Mouse (Mus musculus) G1E (cell line): ENCODE data around the gene Lenep.

Source experiments
- CTCF ChIP-seq: IDR thresholded peaks from 2 replicates; pipeline ENCODE4 v1.5.1; 2012; ENCODE audit warnings: low read depth, low read length, inconsistent platforms, mixed read lengths
- GATA1 ChIP-seq: IDR thresholded peaks from 2 replicates; pipeline ENCODE4 v1.6.1; 2012; ENCODE audit warnings: borderline replicate concordance, low read length, inconsistent platforms, mixed read lengths
- TAL1 ChIP-seq: conservative IDR thresholded peaks from 2 replicates; pipeline ENCODE4 v1.6.1; 2012; ENCODE audit warnings: low read depth, low read length, inconsistent platforms, mixed read lengths

DNA sequence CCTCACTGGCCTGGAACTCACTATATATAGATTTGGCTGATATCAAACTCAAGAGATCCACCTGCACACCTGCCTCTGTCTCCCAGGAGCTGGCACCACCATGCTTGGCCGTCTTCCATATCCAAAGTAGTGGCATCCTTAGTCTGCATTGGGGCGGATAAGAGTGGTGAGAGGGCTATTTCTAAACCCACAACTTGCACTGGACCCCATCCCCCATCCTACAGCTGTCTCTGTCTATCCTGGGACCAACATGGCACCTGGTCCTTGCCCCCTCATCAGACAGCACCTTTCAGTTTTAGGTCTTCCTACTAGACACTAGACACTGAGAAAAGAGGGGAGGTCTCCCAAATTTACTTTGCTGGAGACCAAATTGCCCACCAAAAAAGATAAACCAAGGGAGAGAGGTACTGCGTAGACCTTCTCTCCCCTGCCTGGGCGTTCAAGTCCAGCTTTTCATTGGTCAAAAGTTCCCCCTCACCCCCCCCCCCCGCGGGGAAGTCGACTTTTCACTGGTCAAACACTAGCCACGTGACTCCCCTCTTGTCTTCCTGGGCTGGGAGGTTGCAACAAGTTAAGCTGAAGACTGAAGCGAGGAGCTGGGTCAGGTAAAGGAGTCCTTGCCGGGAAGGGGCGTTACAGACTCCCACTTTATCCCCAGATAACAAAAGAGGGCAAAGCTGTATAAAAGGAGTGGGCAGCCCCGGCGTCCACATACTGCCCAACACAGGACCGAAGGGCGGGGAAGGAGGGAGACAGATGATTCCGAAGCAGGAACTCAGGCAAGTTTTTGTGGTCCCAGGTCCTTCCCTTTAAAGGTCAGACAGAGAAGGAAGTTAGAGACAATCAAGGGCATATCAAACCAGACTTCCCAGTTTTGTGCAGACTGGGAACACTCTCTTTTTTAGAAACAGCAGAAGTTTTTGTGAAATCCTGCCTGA is 33.9 kb upstream of the Lenep start, which contains the start of gene Pbxip1:
- TF ChIP-seq CTCF (no peak), TAL1 (no peak), GATA1 (no peak)
